Mouse (Mus musculus) CD4-positive helper T cell, adult 2 months (primary cell): ENCODE data around the gene Chga.

ENCODE experiments used
- DNase-seq: peaks from one replicate; pipeline ENCODE4 v3.0.0-alpha.2; 2012; ENCODE audit warnings: low read depth, missing footprints, low spot score

Gene Chga

DNA sequence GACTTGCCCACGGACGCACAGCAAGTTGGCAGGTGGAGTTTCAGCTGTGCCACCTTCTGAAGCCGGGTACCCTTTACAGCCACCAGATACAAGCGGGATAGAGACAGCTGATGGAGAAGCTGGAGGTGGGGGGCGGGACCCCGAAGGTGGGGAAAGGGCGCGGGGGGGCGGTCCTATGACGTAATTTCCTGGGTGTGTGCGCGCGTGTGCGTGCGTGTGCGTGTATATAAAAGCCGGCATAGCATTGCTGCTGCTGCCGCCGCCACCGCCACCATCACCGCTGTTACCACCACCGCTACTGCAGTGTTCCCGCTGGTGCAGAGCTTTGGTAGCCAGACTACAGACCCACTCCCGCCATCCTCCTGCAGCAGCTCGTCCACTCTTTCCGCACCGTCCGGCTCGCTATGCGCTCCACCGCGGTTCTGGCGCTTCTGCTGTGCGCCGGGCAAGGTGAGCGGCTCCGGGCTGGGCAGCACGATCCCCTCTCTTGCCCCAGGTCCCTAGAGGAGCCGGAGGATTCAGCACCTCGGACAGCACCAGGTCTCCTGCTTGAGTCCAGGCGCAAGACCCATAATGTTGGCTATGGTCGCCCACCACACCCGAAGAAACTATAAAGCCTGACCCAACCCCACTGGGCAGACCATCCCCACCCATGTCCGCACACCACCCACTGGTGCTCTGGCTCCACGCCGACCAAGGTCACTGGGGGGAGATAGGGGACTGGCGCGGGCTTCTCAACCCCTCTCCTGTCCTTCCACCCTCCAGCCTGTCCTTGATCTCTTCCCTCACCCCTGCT lies at the start of gene Chga:
Gene Chga, plus strand, starts transcription at position 249 of the 796 bp plus-strand sequence.
- peak; percentile 39 for DNase-seq

DNA sequence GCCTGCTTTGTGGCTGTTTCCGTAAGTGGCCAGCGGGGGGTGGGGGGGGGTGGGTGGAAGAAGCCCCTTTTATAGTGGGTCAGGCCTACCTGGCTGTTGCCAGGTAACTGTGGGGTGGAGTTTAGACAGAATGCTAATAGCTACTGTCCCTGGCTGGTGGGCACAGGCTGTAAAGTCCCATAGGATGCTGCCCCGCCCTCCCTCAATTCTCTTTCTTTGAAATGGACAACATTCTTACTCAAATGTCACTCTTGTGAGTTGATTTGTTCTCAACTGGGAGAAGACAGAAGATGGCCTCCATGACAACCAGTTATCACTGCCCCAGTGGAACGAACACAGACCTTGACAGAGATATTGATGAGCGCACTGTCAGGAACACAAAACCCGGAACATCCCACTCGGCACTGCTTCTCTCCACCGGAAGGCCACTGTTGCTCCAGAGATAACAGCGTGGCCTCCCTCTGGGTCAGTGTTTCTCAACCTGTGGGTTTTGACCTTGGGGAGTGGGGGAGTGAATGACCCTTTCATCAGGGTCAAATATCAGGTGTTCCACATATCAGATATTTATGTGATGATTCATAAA lies 49.5 kb upstream of the Chga start:
- no peak for DNase-seq

DNA sequence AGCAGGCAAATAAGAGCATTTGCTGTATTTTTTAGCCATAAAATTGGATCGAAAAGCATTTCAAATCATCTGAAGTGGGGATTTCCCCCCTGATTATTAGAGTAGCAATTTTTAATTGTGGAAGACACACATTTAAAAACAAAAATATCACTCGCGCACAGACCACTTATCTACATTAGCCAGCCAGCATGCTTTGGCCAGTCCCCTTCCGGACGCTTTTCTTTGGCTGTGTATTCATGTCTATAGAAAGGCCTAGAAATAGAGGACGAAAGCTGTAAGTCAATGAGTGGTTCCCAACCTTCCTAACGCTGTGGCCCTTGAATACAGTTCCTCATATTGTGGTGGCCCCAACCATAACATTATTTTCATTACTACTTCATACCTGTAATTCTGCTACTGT lies 48.8 kb upstream of the Chga start:
- no peak for DNase-seq

- no peak for DNase-seq
Measured at GRCm38 (mm10) chr12:102511363-102511762, 43.4 kb upstream of the Chga start.

- no peak for DNase-seq
Measured at GRCm38 (mm10) chr12:102514151-102514550, 40.6 kb upstream of the Chga start.

DNA sequence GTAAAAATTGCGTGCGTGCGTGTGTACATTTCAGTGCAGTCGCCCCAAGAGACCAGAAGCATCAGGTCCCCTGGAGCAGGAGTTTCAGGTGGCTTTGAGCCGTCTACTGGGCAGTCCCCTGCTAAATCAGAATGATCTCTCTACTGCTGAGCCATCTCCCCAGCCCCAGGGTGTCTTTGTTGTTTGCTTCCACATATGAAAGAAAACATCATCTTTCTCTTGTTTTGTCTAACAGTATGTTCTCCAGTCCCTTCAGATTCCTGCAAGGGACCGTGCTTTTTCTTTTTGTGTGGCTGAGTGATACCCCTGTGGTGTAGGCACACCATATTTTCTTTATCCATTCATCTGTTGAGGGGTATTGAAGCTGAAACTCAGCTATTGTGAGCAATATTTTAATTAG lies 40.0 kb upstream of the Chga start:
- no peak for DNase-seq

DNA sequence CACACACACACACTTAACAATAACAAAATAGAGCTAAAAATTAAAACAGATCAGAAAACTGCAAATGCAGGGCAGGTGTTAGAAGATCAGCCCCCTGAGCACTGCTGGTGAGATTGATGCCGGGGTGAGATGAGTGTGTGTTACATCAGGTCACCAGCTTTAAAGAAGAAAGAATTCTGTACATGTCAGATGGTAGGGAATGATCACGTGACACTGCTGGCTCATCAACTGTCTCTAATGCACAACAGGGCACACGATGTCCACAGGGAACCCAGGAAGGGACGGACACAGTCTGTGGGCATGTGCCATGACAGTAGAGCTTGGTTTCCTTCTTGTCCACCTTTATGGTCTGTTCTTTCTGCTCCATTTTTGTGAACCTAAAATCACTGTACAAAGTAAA lies 38.6 kb upstream of the Chga start:
- DNase-seq: no peak

- DNase-seq: no peak
Measured at GRCm38 (mm10) chr12:102517647-102518046, 37.1 kb upstream of the Chga start.

DNA sequence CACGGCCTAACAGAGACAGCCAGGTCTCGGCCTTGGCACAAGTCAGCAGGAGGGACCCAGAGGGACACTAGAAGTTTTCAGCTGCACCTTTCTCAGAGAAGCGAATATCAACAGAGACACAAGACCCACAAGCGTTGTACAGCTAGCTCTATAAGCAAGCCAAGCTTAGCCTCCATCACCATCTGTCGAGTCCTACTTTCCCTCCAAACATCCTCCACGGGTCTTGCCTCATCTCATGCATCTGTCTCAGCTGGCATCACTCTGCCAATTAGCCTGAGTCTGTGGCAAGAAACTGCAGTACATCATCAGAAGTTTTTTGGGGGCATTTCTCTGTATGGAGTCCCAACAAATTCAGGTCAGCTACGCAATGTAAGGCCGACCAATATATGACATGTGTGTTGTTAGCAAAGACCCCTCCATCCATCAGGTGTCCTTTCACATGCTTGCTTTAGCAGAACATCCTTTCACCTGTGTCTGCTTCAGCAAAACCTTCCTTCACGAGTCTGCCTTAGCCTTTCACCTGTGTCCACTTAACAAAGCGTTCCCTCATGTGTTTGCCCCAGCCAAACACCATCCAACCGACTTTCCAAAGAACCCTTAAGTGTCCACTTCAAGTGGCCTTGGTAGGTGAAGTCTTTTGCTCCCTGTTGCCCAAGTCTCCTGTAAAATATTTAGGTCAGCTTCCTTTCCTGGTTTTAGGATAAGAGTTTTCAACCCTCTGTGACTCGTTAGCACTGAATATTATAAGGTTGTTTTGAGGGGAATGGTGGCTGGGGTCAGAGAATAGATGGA lies 34.6 kb upstream of the Chga start:
- DNase-seq: no peak

DNA sequence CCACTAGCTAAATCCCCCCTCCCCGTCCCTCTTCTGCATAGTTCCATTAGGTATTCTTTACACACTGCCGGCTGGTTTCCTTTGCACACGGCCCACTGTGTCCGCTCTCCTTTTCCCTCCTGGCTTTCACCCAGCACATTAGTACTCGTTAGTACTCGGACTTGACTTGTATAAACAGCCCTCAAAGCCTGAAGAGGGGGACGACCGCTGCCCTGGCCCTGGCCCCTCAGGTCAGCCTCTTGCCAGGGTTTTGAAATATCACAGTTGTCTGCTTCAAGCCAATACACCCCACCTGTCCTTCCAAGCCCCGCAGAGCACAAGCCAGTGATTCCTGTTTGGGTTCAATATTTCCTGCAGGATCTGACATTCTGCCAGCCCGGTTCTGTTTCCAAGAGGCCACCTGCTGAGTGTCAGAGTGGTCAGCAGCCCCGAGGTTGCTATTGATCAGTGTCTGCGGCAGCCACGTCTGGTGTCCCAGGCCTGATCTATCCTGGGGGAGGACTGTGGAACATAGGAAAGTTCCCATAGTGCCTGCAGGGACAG lies 32.9 kb upstream of the Chga start:
- DNase-seq: no peak

DNA sequence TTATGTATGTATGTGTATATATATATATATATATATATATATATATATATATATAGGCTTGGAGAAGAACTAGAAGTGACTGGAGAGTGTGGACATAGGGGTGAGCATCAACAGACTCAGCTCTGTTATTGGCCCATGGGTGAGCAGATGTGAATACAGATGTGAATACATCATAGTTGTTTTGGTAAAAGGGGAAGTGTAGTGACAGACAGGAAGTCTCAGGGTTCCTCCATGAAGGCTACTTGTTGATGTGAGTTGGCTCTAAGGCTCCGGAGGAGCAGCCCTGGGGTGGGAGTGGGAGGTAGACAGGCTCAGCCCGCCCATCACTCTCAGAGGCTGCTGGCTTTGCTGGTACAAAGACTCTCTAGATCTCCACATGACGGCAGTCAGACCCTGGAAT lies 30.6 kb upstream of the Chga start:
- no peak for DNase-seq

DNA sequence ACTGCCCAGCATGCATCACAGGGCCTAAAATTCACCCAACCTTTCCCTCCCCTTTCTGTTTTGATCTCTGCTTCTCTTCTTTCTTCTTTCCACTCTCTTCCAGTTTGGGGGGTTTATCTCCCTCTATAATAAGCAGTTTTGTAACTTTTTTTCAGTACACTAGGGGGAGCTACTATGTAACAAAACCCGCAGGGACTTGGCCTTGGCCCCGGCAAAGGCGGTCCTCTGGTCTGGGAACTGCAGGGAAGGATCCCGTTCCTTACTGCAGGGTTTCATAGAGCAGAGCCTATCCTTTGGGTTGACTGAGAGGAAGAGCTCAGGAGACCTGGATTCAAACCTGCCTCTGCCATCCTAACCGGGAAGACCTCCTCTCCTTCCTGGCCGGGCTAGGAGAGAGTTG lies 30.0 kb upstream of the Chga start:
- DNase-seq: peak; percentile 10

GRCm38 (mm10) chr12:102527989-102528388 lies 26.8 kb upstream of the Chga start:
- no peak for DNase-seq

DNA sequence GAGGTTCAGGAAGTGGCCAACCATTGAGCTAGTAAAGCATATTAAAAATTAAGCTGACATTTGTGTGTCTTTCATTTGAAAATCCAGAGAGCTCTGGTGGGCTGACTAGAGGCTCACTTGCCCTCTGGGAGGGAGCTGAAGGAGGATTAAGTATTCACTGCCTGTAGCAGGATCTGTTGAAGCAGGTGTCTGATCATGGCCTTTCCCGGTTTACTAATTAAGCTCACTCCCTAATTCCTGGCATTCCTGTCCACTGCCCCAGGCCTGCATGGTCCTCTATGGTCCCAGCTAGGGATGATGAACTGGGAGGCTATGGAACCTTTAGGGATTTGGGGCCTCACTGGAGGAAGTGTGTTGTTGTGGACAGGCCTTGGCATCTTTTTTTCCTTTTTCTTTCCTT lies 19.0 kb upstream of the Chga start:
- DNase-seq: no peak

DNA sequence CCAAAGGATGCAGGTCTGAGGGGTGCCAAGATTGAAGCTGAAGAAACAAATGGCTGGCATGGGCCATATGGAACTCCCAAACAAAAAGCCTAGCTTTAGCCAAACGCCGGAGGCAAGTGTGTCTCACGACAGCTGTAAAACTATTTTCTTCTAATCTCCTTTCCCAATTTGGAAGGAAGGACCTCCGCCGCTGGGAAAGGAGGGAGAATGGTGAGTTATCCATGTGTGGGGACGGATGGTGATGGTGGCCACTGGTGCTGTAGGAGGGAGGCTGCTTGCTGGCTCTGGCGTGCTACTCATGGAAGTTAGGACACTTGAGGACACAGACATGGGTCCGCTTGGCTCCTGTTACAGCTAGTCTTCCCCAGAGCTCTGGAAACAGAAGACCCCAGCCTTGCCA lies 14.5 kb upstream of the Chga start:
- no peak for DNase-seq

DNA sequence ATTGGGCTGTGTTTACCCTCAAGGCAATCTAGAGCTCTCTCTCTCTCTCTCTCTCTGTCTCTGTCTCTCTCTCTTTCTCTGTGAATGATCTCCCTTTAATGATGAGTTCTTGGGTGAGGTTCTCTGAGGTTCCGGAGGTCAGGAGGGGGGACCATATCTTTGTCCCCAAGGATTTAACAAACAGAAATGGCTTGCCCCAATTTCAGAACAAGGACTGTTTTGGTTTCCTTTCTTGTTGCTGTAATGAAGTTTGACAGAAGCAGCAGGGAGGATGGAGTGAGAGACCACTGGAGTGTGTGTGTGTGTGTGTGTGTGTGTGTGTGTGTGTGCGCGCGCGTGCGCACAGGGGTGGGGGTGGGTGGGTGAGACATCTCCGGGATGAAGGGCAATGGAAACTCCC lies 13.6 kb upstream of the Chga start:
- no peak for DNase-seq

GRCm38 (mm10) chr12:102545122-102545521 lies 9.6 kb upstream of the Chga start:
- no peak for DNase-seq

GRCm38 (mm10) chr12:102550529-102550928 lies 4.2 kb upstream of the Chga start:
- DNase-seq: peak; percentile 66

DNA sequence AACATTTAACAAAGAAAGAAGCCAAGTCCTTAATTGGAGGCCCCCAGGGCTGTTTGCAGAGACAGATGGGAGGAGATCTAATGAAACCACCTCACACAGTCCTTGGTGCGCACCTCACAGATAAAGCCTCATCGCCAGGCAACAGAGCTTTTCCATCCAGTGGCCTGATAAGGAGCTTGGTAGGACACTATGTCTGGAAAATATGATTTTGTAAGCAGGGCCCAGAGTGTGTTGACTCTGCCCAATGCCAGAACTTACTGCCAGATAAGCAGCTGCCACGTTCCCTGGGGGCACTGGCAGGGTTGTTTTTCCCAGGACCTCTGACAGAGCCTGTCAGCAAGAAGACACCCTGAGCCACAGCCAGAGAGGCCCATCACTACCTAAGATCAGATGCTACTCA lies 3.6 kb upstream of the Chga start:
- no peak for DNase-seq

DNA sequence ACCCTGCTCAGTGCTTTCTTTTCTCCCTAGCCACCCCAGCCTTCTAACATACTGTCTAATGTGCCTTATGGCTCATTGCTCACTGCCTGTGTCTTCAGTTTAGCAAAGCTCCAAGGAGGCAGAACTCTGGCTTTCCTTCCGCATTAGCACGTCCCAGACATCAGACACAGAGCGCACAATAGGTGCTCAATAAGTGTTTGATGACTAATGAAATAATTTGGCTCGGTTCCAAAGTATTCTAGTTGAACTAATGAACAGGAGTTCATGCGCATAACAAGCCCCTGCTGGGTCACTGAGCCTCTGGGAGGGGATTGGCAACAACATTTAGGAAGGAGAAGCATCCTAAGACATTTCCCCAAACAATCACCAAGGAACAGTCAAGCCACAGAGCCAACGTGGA lies 2.8 kb upstream of the Chga start:
- no peak for DNase-seq

DNA sequence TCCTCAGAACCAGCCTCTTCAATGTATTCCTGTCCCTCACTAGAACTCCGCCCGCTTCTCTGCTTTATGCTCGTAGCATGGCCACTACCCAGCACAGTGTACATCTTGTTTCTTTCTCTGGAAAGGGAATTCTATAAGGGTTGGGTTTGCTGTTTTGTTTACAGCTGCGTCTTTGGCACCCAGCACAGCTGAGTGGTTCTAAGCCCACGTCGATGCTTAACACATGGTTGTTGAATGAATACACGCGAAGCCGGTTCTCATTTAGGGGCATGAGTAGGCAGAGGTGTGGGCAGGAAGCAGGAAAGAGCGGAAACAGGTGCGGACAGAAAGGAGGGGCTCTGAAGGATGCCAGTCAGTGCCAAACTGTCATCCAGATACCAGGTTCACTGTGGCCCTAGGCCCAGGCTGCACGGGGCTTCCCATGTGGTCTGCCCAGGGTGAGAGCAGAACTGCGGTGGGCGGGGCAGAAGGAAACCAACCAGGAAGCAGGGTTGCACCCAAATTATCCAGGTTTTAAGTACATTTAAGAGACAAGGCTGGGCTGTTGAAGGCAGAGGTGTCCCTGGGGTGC lies 979 bp upstream of the Chga start:
- no peak for DNase-seq

DNA sequence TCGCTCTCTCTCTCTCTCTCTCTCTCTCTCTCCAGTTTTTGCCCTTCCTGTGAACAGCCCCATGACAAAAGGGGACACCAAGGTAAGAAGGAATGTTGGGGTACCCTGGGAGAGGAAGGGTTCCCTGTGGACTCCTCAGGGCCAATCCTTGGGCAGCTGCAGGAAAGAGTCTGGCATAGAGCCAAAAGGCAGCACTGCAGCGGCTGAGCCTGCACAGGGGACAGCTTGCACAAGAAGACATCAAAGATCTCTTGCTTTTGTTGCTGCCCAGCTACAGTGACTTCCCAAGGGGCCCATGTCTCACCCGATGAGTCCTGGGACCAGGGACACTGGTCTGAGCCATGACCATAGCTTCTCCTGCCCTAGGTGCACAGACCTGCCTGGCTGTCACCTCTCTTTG lies 1.1 kb downstream of the Chga start:
- DNase-seq: no peak
